Mouse (Mus musculus) heart, embryonic 14.5 days (tissue): ENCODE data around the gene Prpf8. TPM values are rescaled to one million over a fixed set of nuclear protein-coding genes. Genes with fewer than 3 reads are reported as not detected.

ENCODE experiments used
- ATAC-seq: fragments of 200-750 bp; cut with Nextera tagmentation; 2 replicates; pipeline ENCODE4 v1.8.0; 2017; ENCODE audit warnings: low read depth, moderate TSS enrichment; ENCODE audit not compliant: insufficient number of reproducible peaks, insufficient read depth, low FRiP score
- H3K27ac ChIP-seq, 2 experiments: fragments of 200-500 bp in 1 of 2; fragments of 300-500 bp in 1 of 2; sonication (generic) in 1 of 2; replicated peaks in 1 of 2; 2 replicates each; pipeline ENCODE4 v1.5.1; 2012 to 2014; ENCODE audit warnings: low read depth in 2 of 2, low read length in 2 of 2, control low read depth in 1 of 2, mild to moderate bottlenecking in 1 of 2, mixed read lengths in 1 of 2; ENCODE audit not compliant: control insufficient read depth in 1 of 2, insufficient read depth in 1 of 2
- H3K27me3 ChIP-seq: fragments of 300-500 bp; sonication (generic); 2 replicates; pipeline ENCODE4 v1.6.1; 2014; ENCODE audit warnings: mild to moderate bottlenecking, low read length, control low read depth; ENCODE audit not compliant: control insufficient read depth, insufficient read depth
- H3K36me3 ChIP-seq: fragments of 300-500 bp; sonication (generic); 2 replicates; pipeline ENCODE4 v1.6.1; 2014; ENCODE audit warnings: mild to moderate bottlenecking, control low read depth, low read length, mixed read lengths; ENCODE audit not compliant: control insufficient read depth, insufficient read depth
- H3K4me1 ChIP-seq, 2 experiments: fragments of 200-500 bp in 1 of 2; fragments of 300-500 bp in 1 of 2; sonication (generic) in 1 of 2; 2 replicates each; pipeline ENCODE4 v1.6.1; 2012 to 2014; ENCODE audit warnings: low read length in 2 of 2, control low read depth in 1 of 2, mixed read lengths in 1 of 2; ENCODE audit not compliant: control insufficient read depth in 2 of 2, insufficient read depth in 2 of 2
- H3K4me2 ChIP-seq: fragments of 300-500 bp; sonication (generic); 2 replicates; pipeline ENCODE4 v1.6.1; 2014; ENCODE audit warnings: mild to moderate bottlenecking, low read length
- H3K4me3 ChIP-seq, 2 experiments: fragments of 200-500 bp in 1 of 2; fragments of 300-500 bp in 1 of 2; sonication (generic) in 1 of 2; 2 replicates each; pipeline ENCODE4 v1.5.1; 2012 to 2014; ENCODE audit warnings: low read length in 2 of 2, mild to moderate bottlenecking in 2 of 2, control low read depth in 1 of 2, low read depth in 1 of 2, moderate library complexity in 1 of 2; ENCODE audit not compliant: control insufficient read depth in 1 of 2, insufficient read depth in 1 of 2
- H3K9ac ChIP-seq: fragments of 300-500 bp; sonication (generic); 2 replicates; pipeline ENCODE4 v1.6.1; 2014; ENCODE audit warnings: mild to moderate bottlenecking, low read length
- H3K9me3 ChIP-seq: fragments of 300-500 bp; sonication (generic); 2 replicates; pipeline ENCODE4 v1.6.1; 2016; ENCODE audit warnings: low read length, control low read depth; ENCODE audit not compliant: control insufficient read depth
- WGBS: fragments of 180-500 bp; shearing (Covaris S2); extraction: QIAGEN DNeasy Blood & Tissue Kit; methylation state at CpG from one replicate; pipeline ENCODE4 v1.1.7; 2014; 5-methylcytosine and 5-hydroxymethylcytosine counted together
- polyA plus RNA-seq: library from polyadenylated mRNA; unstranded; fragments of >200 nt; fragmentation: Nextera tagmentation; extraction: Ambion mirVana; gene quantifications from 2 replicates; pipeline ENCODE4 v1.2.1, GENCODE M21; 2014

The Prpf8 gene
- polyA plus RNA-seq, 1 experiment from 2014 or later = 46.8 TPM

GRCm38 (mm10) chr11:75459751-75460102 is 26.9 kb upstream of the Prpf8 start:
- no peak overlapping the region; a peak in 1 of 4 replicates for H3K4me3 ChIP-seq
- H3K4me1 ChIP-seq = peaks cover 22 to 37% of the 10 kb centered on the region in 2 experiments
- H3K9ac ChIP-seq = peak overlapping the region; percentile 75; the same call in 1 of the 2 replicates
- no peaks in the 10 kb centered on the region for H3K27me3 ChIP-seq
- peak overlapping the region; percentile 73 to 96 for H3K27ac ChIP-seq
- H3K4me2 ChIP-seq = peak overlapping the region; percentile 84
- peaks cover 13% of the 10 kb centered on the region for H3K36me3 ChIP-seq
- no peak for ATAC-seq
- 19% methylated on average over 5 of the region's 5 CpGs for WGBS
- no peaks in the 10 kb centered on the region for H3K9me3 ChIP-seq

GRCm38 (mm10) chr11:75460103-75460843 is 26.3 kb upstream of the Prpf8 start:
- peak overlapping the region; percentile 84 for H3K4me2 ChIP-seq
- WGBS = 4% methylated on average over 19 of the region's 19 CpGs
- peaks cover 19% of the 10 kb centered on the region for H3K36me3 ChIP-seq
- H3K9me3 ChIP-seq = no peaks in the 10 kb centered on the region
- no peak for ATAC-seq
- H3K4me3 ChIP-seq = peak overlapping the region; percentile 47 to 52
- peaks cover 17 to 32% of the 10 kb centered on the region in 2 experiments for H3K4me1 ChIP-seq
- peak overlapping the region; percentile 96 to 98 for H3K27ac ChIP-seq
- H3K27me3 ChIP-seq = no peaks in the 10 kb centered on the region
- H3K9ac ChIP-seq = peak overlapping the region; percentile 75

- Histone ChIP-seq H3K36me3 (peaks cover 27% of the 10 kb centered on the region), H3K9ac (peak within 1 kb of the TSS; percentile 96), H3K4me1 (peaks cover 17 to 31% of the 10 kb centered on the region in 2 experiments), H3K27me3 (no peaks in the 10 kb centered on the region), H3K27ac (peak within 1 kb of the TSS; percentile 97 to 98), H3K4me3 (peak within 1 kb of the TSS; percentile 96), H3K9me3 (no peaks in the 10 kb centered on the region), H3K4me2 (peak within 1 kb of the TSS; percentile 91)
- ATAC-seq = peak; percentile 88
- WGBS = under 1% methylated on average over 46 of the region's 46 CpGs
Measured at GRCm38 (mm10) chr11:75460844-75461742, 25.5 kb upstream of the Prpf8 start, which contains the start of gene Tlcd2. TSS of gene Tlcd2 (plus strand) at chr11:75461715.

- Histone ChIP-seq H3K27me3 (no peaks in the 10 kb centered on the region), H3K36me3 (peaks cover 30% of the 10 kb centered on the region), H3K4me1 (peaks cover 17 to 31% of the 10 kb centered on the region in 2 experiments), H3K4me2 (peak overlapping the region; percentile 91), H3K4me3 (peak overlapping the region; percentile 96), H3K9me3 (no peaks in the 10 kb centered on the region), H3K9ac (peak overlapping the region; percentile 96), H3K27ac (peak overlapping the region; percentile 87 to 97)
- peak; percentile 4 for ATAC-seq
- WGBS = 1% methylated on average over 29 of the region's 30 CpGs
Measured at GRCm38 (mm10) chr11:75461743-75462252, 24.8 kb upstream of the Prpf8 start.

- peaks cover 31% of the 10 kb centered on the region for H3K36me3 ChIP-seq
- H3K27me3 ChIP-seq = no peaks in the 10 kb centered on the region
- peak; percentile 28 for ATAC-seq
- H3K27ac ChIP-seq = peak overlapping the region; percentile 87 to 97
- H3K4me2 ChIP-seq = peak overlapping the region; percentile 91
- peaks cover 17 to 32% of the 10 kb centered on the region in 2 experiments for H3K4me1 ChIP-seq
- WGBS = 2% methylated on average over 15 of the region's 16 CpGs
- H3K4me3 ChIP-seq = peak overlapping the region; percentile 96
- no peaks in the 10 kb centered on the region for H3K9me3 ChIP-seq
- peak overlapping the region; percentile 96 for H3K9ac ChIP-seq
Measured at GRCm38 (mm10) chr11:75462253-75462783, 24.3 kb upstream of the Prpf8 start.

GRCm38 (mm10) chr11:75462865-75463336 is 23.7 kb upstream of the Prpf8 start:
- ATAC-seq = peak; percentile 58
- Histone ChIP-seq H3K9ac (peak overlapping the region; percentile 96), H3K4me2 (peak overlapping the region; percentile 91), H3K36me3 (peaks cover 31% of the 10 kb centered on the region), H3K4me3 (peak overlapping the region; percentile 96), H3K9me3 (no peaks in the 10 kb centered on the region), H3K4me1 (peaks cover 22 to 37% of the 10 kb centered on the region in 2 experiments), H3K27me3 (no peaks in the 10 kb centered on the region), H3K27ac (peak overlapping the region; percentile 87 to 97)
- WGBS = 1% methylated on average over 9 of the region's 9 CpGs

GRCm38 (mm10) chr11:75463624-75464023 is 23.0 kb upstream of the Prpf8 start:
- Histone ChIP-seq H3K4me1 (peaks cover 28 to 43% of the 10 kb centered on the region in 2 experiments), H3K4me2 (peak overlapping the region; percentile 91)

More at GRCm38 (mm10) chr11:75463624-75464023, 23.0 kb upstream of the Prpf8 start:
- Histone ChIP-seq H3K9ac (peak overlapping the region; percentile 30), H3K27me3 (no peaks in the 10 kb centered on the region), H3K4me3 (peak overlapping the region in 1 of 2 experiments; percentile 96; a peak in 1 of 4 replicates), H3K9me3 (no peaks in the 10 kb centered on the region), H3K27ac (peak overlapping the region in 1 of 2 experiments; percentile 97; a peak in 3 of 4 replicates), H3K36me3 (peaks cover 31% of the 10 kb centered on the region)
- no peak for ATAC-seq
- WGBS = 68% methylated on average over 4 of the region's 4 CpGs
